Comparison of ENCODE assay signal across 14 mouse cellular contexts in genomic region chr4:62395806-62396205, GRCm38 (mm10). TPM values are rescaled to one million over a fixed set of nuclear protein-coding genes. Genes with fewer than 3 reads are reported as not detected.
"Had no signal": no experiment of that assay in that cellular context is flagged by ENCODE, and none has a peak within 500 bp of the region (broad histone marks: within the 10 kb centered on the region; RNA-seq: fewer than 3 reads in every experiment).

No protein-coding gene starts in this region.

- DNase-seq: kidney, adult 2 months; kidney, postnatal 14 days; retina, postnatal 1 day; right cerebral cortex, postnatal 4 days; spleen, adult 18-20 months; thymus, adult 18-20 months; thymus, postnatal 14 days had no signal

- ATAC-seq: intestine, embryonic 16.5 days; lung, postnatal 0 days; midbrain, embryonic 15.5 days had no signal

RNA-seq across cellular contexts. Expression of gene Rnf183, which starts 39.2 kb away (rescaled TPM):
- total RNA-seq: layer of hippocampus, adult 8-10 months; layer of hippocampus, postnatal 14 days; left cerebral cortex, adult 2 months; left cerebral cortex, postnatal 14 days had no signal
